Mouse (Mus musculus) embryonic facial prominence, embryonic 15.5 days (tissue): ENCODE measurements around the gene Noxred1. TPM values are rescaled to one million over a fixed set of nuclear protein-coding genes. Genes with fewer than 3 reads are reported as not detected.
"Not testable (repeated sequence)": the region's sequence is repeated elsewhere in the genome, so short reads cannot be mapped to it uniquely, and the experiment has no call there.

ENCODE experiments used
- ATAC-seq: fragments of 200-750 bp; cut with Nextera tagmentation; 2 replicates; pipeline ENCODE4 v1.8.0; 2017; ENCODE audit warnings: low read depth, moderate TSS enrichment; ENCODE audit not compliant: insufficient number of reproducible peaks, low FRiP score, low TSS enrichment
- H3K27ac ChIP-seq: fragments of 300-500 bp; sonication (generic); replicated peaks from 2 replicates; pipeline ENCODE4 v1.5.1; 2015; ENCODE audit warnings: mild to moderate bottlenecking, inconsistent platforms
- H3K27me3 ChIP-seq: fragments of 300-500 bp; sonication (generic); 2 replicates; pipeline ENCODE4 v1.6.1; 2015; ENCODE audit warnings: inconsistent platforms
- H3K36me3 ChIP-seq: fragments of 300-500 bp; sonication (generic); 2 replicates; pipeline ENCODE4 v1.6.1; 2015; ENCODE audit warnings: mild to moderate bottlenecking, inconsistent platforms
- H3K4me1 ChIP-seq: fragments of 300-500 bp; sonication (generic); 2 replicates; pipeline ENCODE4 v1.6.1; 2015; ENCODE audit warnings: inconsistent platforms
- H3K4me2 ChIP-seq: fragments of 300-500 bp; sonication (generic); replicated peaks from 2 replicates; pipeline ENCODE4 v1.6.1; 2015; ENCODE audit warnings: mild to moderate bottlenecking, inconsistent platforms
- H3K4me3 ChIP-seq: fragments of 300-500 bp; sonication (generic); replicated peaks from 2 replicates; pipeline ENCODE4 v1.5.1; 2015; ENCODE audit warnings: mild to moderate bottlenecking, inconsistent platforms
- H3K9ac ChIP-seq: fragments of 300-500 bp; sonication (generic); 2 replicates; pipeline ENCODE4 v1.6.1; 2015; ENCODE audit warnings: inconsistent platforms
- H3K9me3 ChIP-seq: fragments of 300-500 bp; sonication (generic); replicated peaks from 2 replicates; pipeline ENCODE4 v1.6.1; 2016; ENCODE audit warnings: inconsistent platforms
- WGBS: fragments of 180-500 bp; shearing (Covaris S2); methylation state at CpG from one replicate; pipeline ENCODE4 v1.1.7; 2015; 5-methylcytosine and 5-hydroxymethylcytosine counted together
- polyA plus RNA-seq: library from polyadenylated mRNA; unstranded; fragments of >200 nt; fragmentation: Nextera tagmentation; extraction: Ambion mirVana; gene quantifications from 2 replicates; pipeline ENCODE4 v1.2.1, GENCODE M21; 2015

Noxred1 gene
- 0.49 and 0.74 TPM in 2 replicates for polyA plus RNA-seq

DNA sequence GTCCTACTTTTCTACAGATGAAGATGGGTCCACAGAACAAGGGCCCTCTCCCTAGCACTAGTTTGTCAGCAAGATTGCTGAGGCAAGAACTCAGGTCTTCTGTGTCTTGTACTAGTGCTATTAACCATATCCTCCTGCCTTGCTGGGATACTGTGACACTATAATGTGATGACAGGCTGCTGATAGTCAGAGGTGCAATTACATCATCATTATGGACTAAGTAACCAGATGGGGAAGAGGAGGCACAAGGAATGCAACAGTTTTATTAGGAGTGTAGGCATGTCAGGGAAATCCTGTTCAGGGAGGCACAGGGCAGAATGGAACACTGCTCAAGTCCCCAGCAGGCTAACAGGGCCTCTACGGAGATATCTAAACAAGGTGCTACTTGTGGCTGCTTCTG lies at the start of gene Noxred1:
Gene Noxred1 (minus strand): TSS at position 101 of the 400 bp plus-strand sequence.
- Histone ChIP-seq H3K9ac (no peak within 1 kb of the TSS), H3K4me1 (no peaks in the 10 kb centered on the region), H3K9me3 (no peaks in the 10 kb centered on the region), H3K4me2 (no peak within 1 kb of the TSS), H3K27ac (no peak within 1 kb of the TSS), H3K36me3 (peaks cover 44% of the 10 kb centered on the region), H3K27me3 (no peaks in the 10 kb centered on the region), H3K4me3 (no peak within 1 kb of the TSS)
- ATAC-seq, result no peak
- WGBS, result 92% methylated on average over 1 of the region's 1 CpGs

DNA sequence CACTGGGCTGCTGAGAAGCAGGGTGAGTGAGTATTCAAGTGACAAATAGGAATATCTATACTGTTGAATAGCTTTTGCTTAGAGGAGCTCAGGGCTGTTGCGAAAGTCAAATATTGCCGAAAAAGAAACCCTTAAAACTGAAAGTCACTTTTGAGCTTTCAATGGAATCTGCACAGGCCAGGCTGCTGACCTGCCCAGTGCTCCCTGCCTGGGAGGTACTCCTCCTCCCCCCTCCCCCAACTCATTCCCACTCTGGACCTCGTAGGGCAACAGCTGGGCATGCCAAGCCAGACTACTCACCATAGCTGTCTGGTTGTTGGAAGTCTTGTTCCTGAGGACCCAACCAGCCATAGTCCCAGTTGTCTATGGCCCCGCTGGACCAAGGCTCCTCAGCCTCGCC lies 46.2 kb upstream of the Noxred1 start:
- Histone ChIP-seq H3K27ac (no peak overlapping the region), H3K27me3 (no peaks in the 10 kb centered on the region), H3K9ac (no peak overlapping the region), H3K4me2 (no peak overlapping the region), H3K4me3 (no peak overlapping the region), H3K9me3 (no peaks in the 10 kb centered on the region), H3K36me3 (no peaks in the 10 kb centered on the region), H3K4me1 (no peaks in the 10 kb centered on the region)
- no peak for ATAC-seq
- WGBS, result 81% methylated on average over 5 of the region's 5 CpGs

DNA sequence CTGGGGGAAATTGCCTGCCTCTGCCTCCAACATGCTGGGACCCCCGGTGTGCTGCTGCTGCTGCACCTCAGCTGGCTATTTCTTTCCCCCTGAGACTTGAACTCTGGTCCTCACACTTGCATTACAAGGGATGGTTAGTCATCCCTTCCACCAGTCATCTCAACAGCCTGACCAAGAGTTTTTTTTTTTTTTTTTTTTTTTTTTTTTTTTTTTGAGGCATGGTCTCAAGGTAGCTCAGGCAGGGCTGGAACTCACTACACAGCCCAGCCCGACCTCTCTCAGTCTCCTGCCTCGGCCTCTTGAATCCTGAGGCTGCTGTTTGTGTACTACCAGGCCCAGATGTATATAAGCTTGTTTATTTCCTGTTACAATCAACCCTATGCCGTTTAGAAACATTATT lies 45.7 kb upstream of the Noxred1 start:
- no peaks in the 10 kb centered on the region for H3K27me3 ChIP-seq
- no peak overlapping the region for H3K9ac ChIP-seq
- H3K9me3 ChIP-seq, result no peaks in the 10 kb centered on the region
- no peak overlapping the region for H3K4me2 ChIP-seq
- ATAC-seq, result no peak
- 74% methylated on average over 4 of the region's 4 CpGs for WGBS
- H3K4me1 ChIP-seq, result no peaks in the 10 kb centered on the region
- H3K4me3 ChIP-seq, result no peak overlapping the region
- no peaks in the 10 kb centered on the region for H3K36me3 ChIP-seq
- no peak overlapping the region for H3K27ac ChIP-seq

DNA sequence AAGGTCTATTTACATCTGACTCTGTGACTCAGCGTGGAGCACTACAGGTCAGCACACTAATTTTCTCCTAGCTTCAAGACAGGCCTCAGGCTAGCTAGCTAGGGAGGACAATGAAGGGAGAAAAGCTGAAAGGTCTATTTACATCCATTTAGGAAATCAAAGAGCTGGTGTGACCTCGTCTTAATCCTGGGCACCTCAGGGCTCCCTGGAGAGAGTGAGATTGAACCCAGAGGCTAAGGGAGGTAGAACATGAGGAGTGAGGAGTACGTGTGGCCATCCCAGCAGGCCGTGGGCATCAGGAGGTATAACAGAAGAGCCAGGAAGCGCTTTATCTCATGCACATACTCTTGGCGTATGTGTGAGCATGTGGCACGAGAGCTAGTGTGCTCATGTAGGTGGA lies 45.2 kb upstream of the Noxred1 start:
- 55% methylated on average over 7 of the region's 7 CpGs for WGBS
- ATAC-seq, result no peak
- H3K36me3 ChIP-seq, result no peaks in the 10 kb centered on the region

DNA sequence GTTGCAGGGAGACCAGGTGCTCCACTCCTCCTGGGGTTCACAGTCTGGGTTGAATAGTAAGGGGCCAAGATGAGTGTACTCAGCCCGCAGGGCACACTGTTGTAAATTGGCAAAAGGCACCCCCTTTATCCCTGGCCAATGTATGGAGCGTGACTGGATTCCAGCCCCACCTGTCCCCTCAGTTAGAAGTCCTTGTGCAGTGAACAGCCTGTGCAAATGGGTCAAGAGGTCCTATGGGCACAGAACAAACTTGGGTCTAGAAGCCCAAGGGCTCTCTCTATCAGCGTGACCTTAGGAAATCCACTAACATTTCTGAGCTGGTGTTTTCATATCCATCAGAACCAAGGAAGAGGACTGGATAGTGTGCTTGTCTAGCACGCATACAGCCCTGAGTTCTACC lies 44.2 kb upstream of the Noxred1 start:
- Histone ChIP-seq H3K9me3 (no peaks in the 10 kb centered on the region), H3K4me1 (0 out of 2 replicates have a peak, but pooled peaks cover 4% of the 10 kb centered on the region), H3K27me3 (no peaks in the 10 kb centered on the region), H3K36me3 (no peaks in the 10 kb centered on the region), H3K4me3 (no peak overlapping the region), H3K4me2 (no peak overlapping the region), H3K9ac (no peak overlapping the region), H3K27ac (no peak overlapping the region)
- ATAC-seq, result no peak
- 91% methylated on average over 4 of the region's 4 CpGs for WGBS

More for the DNA sequence above, 45.2 kb upstream of the Noxred1 start:
- Histone ChIP-seq H3K4me1 (no peaks in the 10 kb centered on the region), H3K9ac (no peak overlapping the region), H3K27ac (no peak overlapping the region), H3K4me2 (no peak overlapping the region), H3K27me3 (no peaks in the 10 kb centered on the region), H3K9me3 (no peaks in the 10 kb centered on the region), H3K4me3 (no peak overlapping the region)

DNA sequence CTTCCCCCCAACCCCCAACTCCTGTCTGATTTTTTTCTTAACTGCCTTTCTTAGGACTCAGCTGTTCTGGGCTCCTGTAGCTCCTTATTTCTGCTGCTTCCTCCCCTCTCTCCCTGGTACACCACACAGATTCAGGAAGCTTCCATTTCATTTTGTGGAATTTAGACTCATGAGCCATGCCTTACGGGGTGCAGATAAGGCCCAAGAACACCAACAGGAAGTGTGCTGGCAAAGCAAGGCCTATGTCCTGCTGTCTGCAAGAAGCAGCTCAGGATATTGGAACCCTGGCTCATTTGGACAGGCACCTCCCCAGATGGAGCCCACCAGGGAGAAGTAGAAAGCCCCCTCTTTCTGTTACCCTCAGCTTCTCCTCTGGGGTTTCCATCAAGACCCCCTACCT lies 43.2 kb upstream of the Noxred1 start:
- no peak for ATAC-seq
- no peak overlapping the region for H3K4me2 ChIP-seq

DNA sequence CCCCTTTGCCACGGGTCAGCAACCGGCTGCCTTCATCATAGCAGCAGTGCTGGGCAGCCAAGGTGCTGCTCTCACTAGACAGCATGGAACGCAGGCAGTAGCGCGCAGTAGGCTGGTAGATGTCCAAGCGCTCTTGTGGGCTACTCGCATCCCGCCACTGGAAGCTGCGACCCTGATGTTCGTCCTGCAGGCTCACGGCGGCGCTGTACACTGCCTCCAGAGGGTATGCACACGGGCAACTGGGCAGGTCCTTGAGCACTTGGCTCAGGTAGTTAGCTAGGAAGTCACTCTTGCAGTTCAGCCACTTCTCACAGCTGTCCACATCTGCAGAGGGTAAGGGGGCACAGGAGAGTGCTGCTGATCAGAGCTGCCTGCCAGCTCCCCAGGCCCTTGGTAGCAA lies 41.3 kb upstream of the Noxred1 start:
- Histone ChIP-seq H3K9ac (no peak overlapping the region), H3K9me3 (no peaks in the 10 kb centered on the region), H3K4me2 (no peak overlapping the region), H3K4me3 (no peak overlapping the region), H3K4me1 (0 out of 2 replicates have a peak, but pooled peaks cover 4% of the 10 kb centered on the region), H3K27ac (no peak overlapping the region), H3K27me3 (no peaks in the 10 kb centered on the region), H3K36me3 (peaks cover 17% of the 10 kb centered on the region)
- 43% methylated on average over 14 of the region's 14 CpGs for WGBS
- ATAC-seq, result no peak

More for the DNA sequence above, 43.2 kb upstream of the Noxred1 start:
- 77% methylated on average over 1 of the region's 1 CpGs for WGBS
- H3K27me3 ChIP-seq, result no peaks in the 10 kb centered on the region
- H3K36me3 ChIP-seq, result no peaks in the 10 kb centered on the region
- H3K9me3 ChIP-seq, result no peaks in the 10 kb centered on the region
- 0 out of 2 replicates have a peak, but pooled peaks cover 4% of the 10 kb centered on the region for H3K4me1 ChIP-seq
- no peak overlapping the region for H3K9ac ChIP-seq
- no peak overlapping the region for H3K4me3 ChIP-seq
- H3K27ac ChIP-seq, result no peak overlapping the region

DNA sequence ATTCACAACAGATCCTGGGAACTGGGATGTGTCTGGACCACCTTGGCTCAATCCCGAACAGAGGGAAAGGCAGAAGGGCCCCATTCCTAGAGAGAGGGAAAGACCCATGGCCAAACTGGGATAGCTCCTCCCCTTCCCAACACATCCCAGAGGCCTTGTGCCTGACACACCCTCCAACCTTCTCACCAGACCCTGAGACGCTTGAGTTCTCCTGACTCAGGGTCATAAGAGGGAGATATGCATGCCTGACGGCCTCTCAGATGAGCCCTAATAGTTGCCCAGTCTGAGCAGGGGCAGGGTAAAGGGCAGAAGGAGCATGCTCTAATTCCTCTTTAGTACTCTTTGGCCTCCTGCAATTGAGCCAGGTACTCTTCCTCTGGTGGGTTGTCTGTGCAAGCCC lies 40.8 kb upstream of the Noxred1 start:
- Histone ChIP-seq H3K4me3 (no peak overlapping the region), H3K36me3 (peaks cover 23% of the 10 kb centered on the region), H3K27me3 (no peaks in the 10 kb centered on the region), H3K4me2 (no peak overlapping the region), H3K4me1 (0 out of 2 replicates have a peak, but pooled peaks cover 4% of the 10 kb centered on the region), H3K9ac (no peak overlapping the region), H3K9me3 (no peaks in the 10 kb centered on the region), H3K27ac (no peak overlapping the region)
- no peak for ATAC-seq
- 51% methylated on average over 3 of the region's 3 CpGs for WGBS

DNA sequence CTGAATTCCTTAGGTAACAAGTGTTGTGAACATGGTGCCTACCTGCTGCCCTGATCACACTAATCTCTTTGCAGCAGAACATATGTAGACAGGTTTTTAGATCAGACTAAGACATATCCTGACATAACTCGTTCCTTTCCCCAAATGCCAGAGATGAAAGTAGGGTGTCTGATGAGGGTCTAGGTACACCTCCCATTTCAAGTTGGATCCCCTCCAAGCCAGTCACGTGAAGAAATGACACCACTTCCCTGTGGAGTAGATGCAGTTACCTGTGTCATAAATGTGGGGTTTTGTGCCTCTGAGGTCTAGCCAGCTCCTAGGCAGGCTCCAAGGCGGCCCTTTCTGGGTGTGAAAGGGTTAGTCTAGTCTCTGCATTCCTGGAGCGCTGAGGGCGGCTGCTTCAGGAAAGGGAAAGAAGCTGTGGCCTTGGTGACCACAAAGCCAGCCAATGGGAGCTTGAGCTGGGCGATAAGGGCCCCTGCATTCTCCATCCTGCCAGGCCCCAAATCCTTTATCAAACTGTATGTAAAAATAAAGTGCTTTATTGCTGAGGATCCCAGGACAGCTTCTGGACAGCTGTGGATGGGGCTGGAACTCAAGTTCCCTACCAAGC lies 39.7 kb upstream of the Noxred1 start:
- no peak overlapping the region for H3K27ac ChIP-seq
- 17% methylated on average over 6 of the region's 6 CpGs for WGBS

DNA sequence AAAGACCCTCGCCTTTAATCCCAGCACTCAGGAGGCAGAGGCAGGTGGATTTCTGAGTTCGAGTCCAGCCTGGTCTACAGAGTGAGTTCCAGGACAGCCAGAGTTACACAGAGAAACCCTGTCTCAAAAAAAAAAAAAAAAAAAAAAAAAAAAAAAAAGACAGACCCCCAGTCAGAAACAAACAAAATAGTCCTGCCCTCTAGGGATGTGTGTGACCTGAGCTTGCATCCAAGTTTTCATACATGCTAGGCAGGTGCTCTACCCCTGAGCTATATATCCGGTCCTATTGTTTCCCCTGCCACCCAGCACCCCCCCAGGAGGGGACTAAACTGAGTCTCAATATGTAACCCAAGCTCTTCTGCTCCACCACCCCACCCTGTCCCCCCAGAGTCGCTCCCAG lies 38.7 kb upstream of the Noxred1 start:
- not testable (repeated sequence) for H3K9ac ChIP-seq, H3K27ac ChIP-seq, H3K9me3 ChIP-seq

More for the DNA sequence above, 39.7 kb upstream of the Noxred1 start:
- Histone ChIP-seq H3K27me3 (no peaks in the 10 kb centered on the region), H3K4me2 (no peak overlapping the region), H3K36me3 (peaks cover 31% of the 10 kb centered on the region), H3K4me1 (0 out of 2 replicates have a peak, but pooled peaks cover 4% of the 10 kb centered on the region), H3K9me3 (no peaks in the 10 kb centered on the region), H3K4me3 (no peak overlapping the region), H3K9ac (no peak overlapping the region)
- no peak for ATAC-seq

DNA sequence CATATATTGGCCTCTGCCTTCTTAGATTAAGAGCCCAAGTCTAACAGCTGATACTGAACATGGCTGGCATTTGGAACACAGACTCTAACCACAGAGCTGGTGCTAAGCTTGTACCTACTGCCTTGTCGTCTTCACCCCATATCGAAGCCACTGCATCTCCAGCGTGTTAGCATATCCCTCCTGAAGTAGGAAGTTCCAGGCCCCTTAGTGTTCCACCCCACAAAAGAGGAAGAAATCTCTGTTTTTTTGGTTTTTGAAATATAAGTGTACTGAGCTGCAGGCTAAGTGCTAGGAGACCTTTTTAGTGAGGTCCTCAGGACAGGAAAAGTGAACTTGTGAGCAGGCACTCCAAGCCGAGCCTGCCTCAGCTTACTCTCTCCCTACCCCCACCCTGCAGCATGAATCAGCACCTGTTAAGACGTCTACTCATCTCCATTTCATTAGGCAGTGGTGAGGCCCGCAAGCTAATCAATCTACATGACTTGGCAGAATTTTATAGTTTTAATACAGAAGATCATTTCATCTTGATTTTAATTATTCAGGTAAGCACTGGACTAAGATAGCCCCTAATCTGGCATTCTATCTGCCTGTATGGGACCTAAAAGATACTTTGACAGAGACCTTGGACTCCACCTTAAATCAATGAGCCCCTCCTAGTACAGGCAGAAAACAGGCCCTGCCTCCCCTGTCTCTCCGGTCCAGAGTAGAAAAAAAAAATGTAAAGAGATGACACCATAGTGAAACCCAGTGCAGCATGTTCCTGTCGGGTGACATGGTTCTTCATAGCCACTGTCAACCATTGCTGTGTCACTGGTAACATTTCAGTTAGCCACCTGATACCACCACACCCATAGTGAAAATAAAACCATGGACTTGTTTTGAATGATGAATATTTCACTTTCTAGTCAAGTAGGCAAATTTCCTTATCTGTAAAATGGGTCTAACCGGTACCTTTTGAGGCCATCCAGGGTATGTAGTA lies 36.6 kb upstream of the Noxred1 start:
- H3K36me3 ChIP-seq, result peaks cover 61% of the 10 kb centered on the region
- WGBS, result 88% methylated on average over 9 of the region's 9 CpGs
- no peaks in the 10 kb centered on the region for H3K27me3 ChIP-seq
- H3K4me1 ChIP-seq, result 0 out of 2 replicates have a peak, but pooled peaks cover 4% of the 10 kb centered on the region
- no peak overlapping the region for H3K4me2 ChIP-seq
- no peaks in the 10 kb centered on the region for H3K9me3 ChIP-seq
- H3K4me3 ChIP-seq, result no peak overlapping the region
- H3K9ac ChIP-seq, result no peak overlapping the region
- no peak for ATAC-seq
- no peak overlapping the region for H3K27ac ChIP-seq

More for the DNA sequence above, 38.7 kb upstream of the Noxred1 start:
- not testable (repeated sequence) for H3K27me3 ChIP-seq, H3K4me1 ChIP-seq, H3K4me2 ChIP-seq, ATAC-seq, H3K4me3 ChIP-seq
- peaks cover 41% of the 10 kb centered on the region for H3K36me3 ChIP-seq
- WGBS, result 87% methylated on average over 4 of the region's 4 CpGs
